Mouse (Mus musculus) heart, embryonic 12.5 days (tissue): ENCODE measurements around the gene Dop1a. TPM values are rescaled to one million over a fixed set of nuclear protein-coding genes. Genes with fewer than 3 reads are reported as not detected.

Source experiments
- ATAC-seq: fragments of 200-750 bp; cut with Nextera tagmentation; 2 replicates; pipeline ENCODE4 v1.8.0; 2017; ENCODE audit warnings: moderate TSS enrichment, moderate library complexity; ENCODE audit not compliant: insufficient number of reproducible peaks, low FRiP score
- H3K27ac ChIP-seq: fragments of 300-500 bp; sonication (generic); 2 replicates; pipeline ENCODE4 v1.5.1; 2016; ENCODE audit warnings: mild to moderate bottlenecking, moderate library complexity; ENCODE audit not compliant: poor library complexity, severe bottlenecking
- H3K27me3 ChIP-seq: fragments of 300-500 bp; sonication (generic); replicated peaks from 2 replicates; pipeline ENCODE4 v1.6.1; 2016; ENCODE audit warnings: mild to moderate bottlenecking, moderate library complexity
- H3K36me3 ChIP-seq: fragments of 300-500 bp; sonication (generic); 2 replicates; pipeline ENCODE4 v1.6.1; 2016; ENCODE audit warnings: mild to moderate bottlenecking, moderate library complexity
- H3K4me1 ChIP-seq: fragments of 300-500 bp; sonication (generic); replicated peaks from 2 replicates; pipeline ENCODE4 v1.6.1; 2016; ENCODE audit warnings: mild to moderate bottlenecking
- H3K4me2 ChIP-seq: fragments of 300-500 bp; sonication (generic); 2 replicates; pipeline ENCODE4 v1.6.1; 2016; ENCODE audit warnings: mild to moderate bottlenecking, moderate library complexity
- H3K4me3 ChIP-seq: fragments of 300-500 bp; sonication (generic); 2 replicates; pipeline ENCODE4 v1.5.1; 2016; ENCODE audit warnings: mild to moderate bottlenecking
- H3K9ac ChIP-seq: fragments of 300-500 bp; sonication (generic); 2 replicates; pipeline ENCODE4 v1.6.1; 2016; ENCODE audit warnings: mild to moderate bottlenecking, moderate library complexity
- H3K9me3 ChIP-seq: fragments of 300-500 bp; sonication (generic); replicated peaks from 2 replicates; pipeline ENCODE4 v1.6.1; 2016; ENCODE audit warnings: mild to moderate bottlenecking, moderate library complexity
- WGBS: fragments of 180-500 bp; shearing (Covaris S2); methylation state at CpG from one replicate; pipeline ENCODE4 v1.1.7; 2016; 5-methylcytosine and 5-hydroxymethylcytosine counted together
- polyA plus RNA-seq: library from polyadenylated mRNA; unstranded; fragments of >200 nt; fragmentation: Nextera tagmentation; extraction: Ambion mirVana; gene quantifications from 2 replicates; pipeline ENCODE4 v1.2.1, GENCODE M21; 2016

Gene Dop1a
- polyA plus RNA-seq, 1 experiment from 2014 or later, result 13.0 TPM

DNA sequence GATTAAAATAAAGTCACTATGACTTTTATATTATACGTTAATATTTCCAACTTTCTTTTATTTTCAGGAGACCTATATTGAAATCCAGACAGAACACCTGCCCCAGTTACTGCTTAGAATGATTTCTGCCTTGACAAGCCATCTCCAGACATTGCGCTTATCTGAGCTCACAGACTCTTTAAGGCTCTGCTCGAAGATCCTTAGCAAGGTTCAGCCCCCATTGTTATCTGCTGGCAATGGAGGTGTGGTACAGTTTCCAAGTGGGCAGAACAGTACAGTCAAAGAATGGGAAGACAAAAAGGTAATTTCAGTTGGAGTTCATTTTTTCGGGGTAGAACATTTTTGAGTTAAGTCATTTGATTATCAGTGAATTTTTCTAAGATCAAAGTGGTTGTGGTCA is 40.5 kb downstream of the Dop1a start:
- no peak for ATAC-seq
- no peaks in the 10 kb centered on the region for H3K9me3 ChIP-seq
- H3K36me3 ChIP-seq, result peaks cover 12% of the 10 kb centered on the region
- 79% methylated on average over 4 of the region's 4 CpGs for WGBS
- no peak overlapping the region for H3K4me2 ChIP-seq
- no peak overlapping the region for H3K4me3 ChIP-seq
- H3K4me1 ChIP-seq, result no peaks in the 10 kb centered on the region
- no peak overlapping the region for H3K9ac ChIP-seq
- no peak overlapping the region for H3K27ac ChIP-seq
- no peaks in the 10 kb centered on the region for H3K27me3 ChIP-seq

DNA sequence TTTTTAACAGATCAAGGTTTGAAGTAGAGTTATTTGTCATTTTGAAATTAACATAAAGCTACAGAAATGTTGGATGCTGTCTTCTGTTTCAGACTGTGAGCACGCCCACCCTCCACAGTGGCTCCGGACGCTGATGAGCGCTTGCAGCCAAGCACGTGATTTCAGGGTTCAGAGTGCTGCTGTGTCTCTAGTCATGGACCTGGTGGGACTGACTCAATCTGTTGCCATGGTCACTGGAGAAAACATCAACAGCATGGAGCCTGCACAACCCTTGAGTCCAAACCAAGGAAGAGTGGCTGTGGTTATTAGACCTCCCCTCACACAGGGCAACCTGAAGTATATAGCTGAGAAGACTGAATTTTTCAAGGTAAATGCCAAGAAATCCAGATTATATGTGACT is 46.8 kb downstream of the Dop1a start:
- Histone ChIP-seq H3K36me3 (peaks cover 36% of the 10 kb centered on the region), H3K4me1 (0 out of 2 replicates have a peak, but pooled peaks cover 3% of the 10 kb centered on the region), H3K9ac (no peak overlapping the region), H3K4me2 (no peak overlapping the region), H3K9me3 (no peaks in the 10 kb centered on the region), H3K27ac (no peak overlapping the region), H3K27me3 (no peaks in the 10 kb centered on the region), H3K4me3 (no peak overlapping the region)
- WGBS, result 67% methylated on average over 5 of the region's 5 CpGs
- ATAC-seq, result no peak

DNA sequence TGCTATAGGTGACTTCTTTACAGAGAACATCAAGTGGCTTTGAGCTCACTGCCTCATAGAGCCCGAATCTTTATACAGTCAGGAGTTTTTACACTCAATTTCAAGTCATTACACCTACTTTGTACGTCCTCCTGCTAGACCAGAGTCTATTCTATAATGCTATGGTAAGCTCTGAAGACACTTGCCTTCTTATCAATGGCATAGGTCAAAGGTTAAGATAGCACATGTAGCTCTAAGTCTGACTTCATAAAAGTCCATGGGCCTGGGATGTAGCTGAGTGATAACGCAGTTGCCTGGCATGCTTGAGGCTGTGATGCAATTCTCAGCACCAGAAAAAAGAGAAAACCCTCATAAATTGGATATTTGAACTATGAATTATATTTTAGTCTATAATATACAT is 47.4 kb downstream of the Dop1a start:
- Histone ChIP-seq H3K4me3 (no peak overlapping the region), H3K36me3 (peaks cover 36% of the 10 kb centered on the region), H3K9me3 (no peaks in the 10 kb centered on the region), H3K27me3 (no peaks in the 10 kb centered on the region), H3K4me2 (no peak overlapping the region), H3K9ac (no peak overlapping the region), H3K4me1 (0 out of 2 replicates have a peak, but pooled peaks cover 3% of the 10 kb centered on the region), H3K27ac (no peak overlapping the region)
- WGBS, result 62% methylated on average over 3 of the region's 3 CpGs
- no peak for ATAC-seq

DNA sequence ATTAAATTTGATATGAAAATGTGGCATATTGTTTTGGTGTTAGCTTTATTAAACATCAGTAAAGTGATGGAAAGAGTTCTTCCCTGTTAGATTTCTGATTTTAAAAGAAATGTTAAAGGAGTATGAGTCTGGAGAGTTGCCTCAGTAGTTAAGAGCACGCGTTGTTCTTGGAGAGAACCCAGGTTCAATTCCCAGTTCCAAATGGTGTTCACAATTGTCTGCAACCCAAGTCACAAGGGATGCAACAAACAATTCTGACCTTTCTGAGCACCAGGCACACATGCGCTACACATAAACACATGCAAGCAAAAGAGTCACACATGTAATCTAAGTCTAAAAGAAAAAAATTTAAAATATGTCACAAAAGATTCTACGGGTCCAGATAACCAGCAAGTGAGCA is 47.8 kb downstream of the Dop1a start:
- no peak overlapping the region for H3K27ac ChIP-seq
- H3K9ac ChIP-seq, result no peak overlapping the region
- peaks cover 36% of the 10 kb centered on the region for H3K36me3 ChIP-seq
- H3K4me2 ChIP-seq, result no peak overlapping the region
- H3K27me3 ChIP-seq, result no peaks in the 10 kb centered on the region
- 91% methylated on average over 4 of the region's 4 CpGs for WGBS
- H3K9me3 ChIP-seq, result no peaks in the 10 kb centered on the region
- no peak for ATAC-seq
- 0 out of 2 replicates have a peak, but pooled peaks cover 3% of the 10 kb centered on the region for H3K4me1 ChIP-seq
- no peak overlapping the region for H3K4me3 ChIP-seq

DNA sequence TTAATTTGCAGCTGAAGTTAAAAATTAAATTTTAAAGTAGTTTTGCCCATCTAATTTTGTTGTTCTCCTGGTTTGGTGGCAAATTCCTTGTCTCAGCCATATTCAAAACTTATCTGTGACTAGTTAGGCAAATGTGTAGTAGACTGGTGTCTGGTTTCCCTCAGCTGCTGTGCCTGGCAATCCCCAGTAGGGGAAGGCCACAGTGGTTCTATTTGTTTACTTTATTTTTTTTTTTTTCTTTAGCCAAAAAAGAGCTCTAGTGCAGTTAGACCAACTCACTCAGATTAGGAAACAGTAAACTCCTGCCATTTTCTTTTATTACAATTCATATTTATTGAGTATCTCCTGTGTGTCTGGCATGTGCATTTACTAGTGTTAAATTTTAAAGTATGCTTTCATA is 55.4 kb downstream of the Dop1a start:
- H3K9ac ChIP-seq, result no peak overlapping the region
- no peaks in the 10 kb centered on the region for H3K9me3 ChIP-seq
- no peak for ATAC-seq
- H3K36me3 ChIP-seq, result peaks cover 22% of the 10 kb centered on the region
- no peak overlapping the region for H3K27ac ChIP-seq
- H3K4me1 ChIP-seq, result peaks cover 5% of the 10 kb centered on the region; the same call in 1 of the 2 replicates
- H3K4me2 ChIP-seq, result no peak overlapping the region
- H3K4me3 ChIP-seq, result no peak overlapping the region
- H3K27me3 ChIP-seq, result no peaks in the 10 kb centered on the region

DNA sequence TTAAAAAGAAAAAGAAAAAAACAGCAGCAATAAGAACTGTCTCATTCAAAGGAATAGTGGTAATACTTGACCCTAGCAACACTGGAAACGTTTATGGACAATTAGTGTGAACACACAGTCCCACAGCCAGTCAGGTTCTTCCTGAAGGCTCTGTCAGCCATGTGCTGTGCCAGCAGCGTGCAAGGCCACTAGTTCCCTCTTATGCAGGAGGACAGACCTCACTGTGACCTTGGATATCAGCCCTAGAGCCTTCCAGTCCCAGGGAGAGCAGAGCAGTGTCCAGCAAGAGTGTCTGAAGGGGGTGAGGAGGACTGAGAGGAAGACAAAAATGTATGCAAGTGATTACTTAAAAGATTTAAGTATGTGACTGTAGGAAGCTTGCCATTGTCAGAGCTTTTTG is 58.6 kb downstream of the Dop1a start:
- no peak overlapping the region for H3K4me2 ChIP-seq
- H3K27me3 ChIP-seq, result no peaks in the 10 kb centered on the region
- no peak overlapping the region for H3K4me3 ChIP-seq
- H3K27ac ChIP-seq, result no peak overlapping the region
- peaks cover 30% of the 10 kb centered on the region for H3K36me3 ChIP-seq
- no peak for ATAC-seq
- H3K9me3 ChIP-seq, result no peaks in the 10 kb centered on the region
- no peak overlapping the region for H3K9ac ChIP-seq
- peaks cover 6% of the 10 kb centered on the region; the same call in 1 of the 2 replicates for H3K4me1 ChIP-seq
- 39% methylated on average over 2 of the region's 2 CpGs for WGBS

DNA sequence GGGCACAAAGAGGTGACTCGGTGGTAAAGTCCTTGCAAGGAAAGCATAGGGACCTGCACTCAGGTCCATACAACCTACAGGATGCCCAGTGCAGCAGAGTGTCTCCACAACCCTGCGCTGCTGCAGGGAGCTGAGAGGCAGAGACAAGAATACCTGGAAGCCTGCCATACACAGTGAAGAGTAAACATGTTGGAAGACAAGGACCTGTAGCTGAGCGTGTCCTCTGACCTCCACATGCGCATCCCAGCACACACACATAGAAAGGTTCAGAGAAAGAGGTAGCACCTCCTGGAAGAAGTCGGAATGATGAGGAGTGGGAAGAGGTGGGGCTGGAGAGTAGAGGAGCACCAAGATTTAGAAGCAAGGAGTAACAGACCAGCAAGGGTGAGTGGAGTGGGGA is 67.1 kb downstream of the Dop1a start:
- H3K27me3 ChIP-seq, result no peaks in the 10 kb centered on the region
- H3K4me2 ChIP-seq, result no peak overlapping the region
- no peak for ATAC-seq
- WGBS, result 80% methylated on average over 5 of the region's 5 CpGs
- no peak overlapping the region for H3K27ac ChIP-seq
- H3K36me3 ChIP-seq, result peaks cover 29% of the 10 kb centered on the region
- H3K9me3 ChIP-seq, result no peaks in the 10 kb centered on the region
- H3K9ac ChIP-seq, result no peak overlapping the region
- H3K4me3 ChIP-seq, result no peak overlapping the region
- no peaks in the 10 kb centered on the region for H3K4me1 ChIP-seq

DNA sequence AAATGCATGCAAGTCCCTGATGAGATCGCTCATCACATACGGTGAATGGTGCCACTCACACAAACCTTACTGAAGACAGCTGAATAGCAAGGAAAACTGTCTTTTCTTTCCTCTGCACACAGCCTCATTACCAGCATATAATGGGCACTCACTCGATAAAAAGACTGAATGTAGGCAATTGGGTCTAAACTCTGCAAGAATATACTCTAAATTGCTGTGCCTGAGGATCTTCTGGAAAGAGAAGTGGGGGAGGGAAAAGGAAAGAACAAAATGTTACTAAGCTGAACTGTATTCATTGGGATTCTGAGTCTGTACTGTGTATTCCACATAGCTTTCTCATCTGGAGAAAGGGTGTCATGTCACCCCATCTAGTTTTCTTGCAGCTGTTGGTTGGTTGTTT is 76.5 kb downstream of the Dop1a start:
- 91% methylated on average over 3 of the region's 3 CpGs for WGBS
- Histone ChIP-seq H3K36me3 (peaks cover 55% of the 10 kb centered on the region), H3K27me3 (no peaks in the 10 kb centered on the region), H3K9ac (no peak overlapping the region), H3K4me1 (no peaks in the 10 kb centered on the region), H3K4me2 (no peak overlapping the region), H3K9me3 (no peaks in the 10 kb centered on the region), H3K4me3 (no peak overlapping the region), H3K27ac (no peak overlapping the region)
- no peak for ATAC-seq

DNA sequence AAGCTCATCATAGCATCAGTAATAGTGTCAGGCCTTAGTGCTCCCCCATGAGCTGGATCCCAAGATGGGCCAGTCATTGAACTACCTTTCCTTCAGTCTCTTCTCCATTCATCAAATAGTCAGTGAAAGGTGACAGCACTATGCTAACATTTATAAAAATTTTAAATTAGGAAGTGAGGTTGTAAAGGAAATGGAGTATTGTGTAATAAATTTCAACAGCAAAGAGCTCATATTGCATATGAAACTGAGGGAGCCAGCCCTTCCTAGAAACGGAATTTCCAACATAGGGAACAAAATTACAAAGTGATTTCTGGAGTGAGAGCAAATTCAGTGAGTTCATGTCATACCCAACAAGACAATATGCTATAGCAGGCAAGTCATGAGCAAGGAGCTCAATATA is 77.6 kb downstream of the Dop1a start:
- ATAC-seq, result no peak
- no peak overlapping the region for H3K4me3 ChIP-seq
- H3K4me2 ChIP-seq, result no peak overlapping the region
- H3K9me3 ChIP-seq, result no peaks in the 10 kb centered on the region
- H3K36me3 ChIP-seq, result peaks cover 64% of the 10 kb centered on the region
- H3K27me3 ChIP-seq, result no peaks in the 10 kb centered on the region
- no peaks in the 10 kb centered on the region for H3K4me1 ChIP-seq
- H3K27ac ChIP-seq, result no peak overlapping the region
- no peak overlapping the region for H3K9ac ChIP-seq
- 61% methylated on average over 1 of the region's 1 CpGs for WGBS

DNA sequence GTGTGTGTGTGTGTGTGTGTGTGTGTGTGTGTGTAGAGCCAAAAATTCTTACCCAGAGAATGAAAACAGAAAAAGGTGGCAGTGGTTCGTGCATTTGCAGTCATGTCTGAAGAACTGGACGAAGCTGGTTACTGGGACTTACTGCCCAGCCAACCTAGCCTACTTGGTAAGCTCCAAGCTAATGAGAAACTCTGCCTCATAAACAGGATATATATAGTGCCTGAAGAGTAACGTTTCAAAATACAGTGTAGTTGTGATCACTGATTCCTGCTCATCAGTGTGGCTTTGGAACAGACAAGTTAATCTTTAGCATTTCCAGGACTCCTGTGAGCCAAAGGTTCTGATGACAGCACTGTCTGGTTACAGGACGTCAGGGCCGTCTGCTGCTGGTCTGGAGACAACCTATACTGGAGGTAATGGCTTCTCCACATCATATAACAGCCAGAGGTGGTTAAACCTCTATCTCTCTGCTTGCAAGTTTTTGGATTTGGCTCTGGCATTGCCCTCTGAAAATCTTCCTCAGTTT is 82.7 kb downstream of the Dop1a start:
- H3K4me2 ChIP-seq, result no peak overlapping the region
- 80% methylated on average over 5 of the region's 5 CpGs for WGBS
- H3K4me1 ChIP-seq, result no peaks in the 10 kb centered on the region
- no peaks in the 10 kb centered on the region for H3K27me3 ChIP-seq
- H3K9ac ChIP-seq, result no peak overlapping the region
- H3K27ac ChIP-seq, result no peak overlapping the region
- no peak for ATAC-seq
- H3K4me3 ChIP-seq, result no peak overlapping the region
- peaks cover 57% of the 10 kb centered on the region for H3K36me3 ChIP-seq
- H3K9me3 ChIP-seq, result no peaks in the 10 kb centered on the region

DNA sequence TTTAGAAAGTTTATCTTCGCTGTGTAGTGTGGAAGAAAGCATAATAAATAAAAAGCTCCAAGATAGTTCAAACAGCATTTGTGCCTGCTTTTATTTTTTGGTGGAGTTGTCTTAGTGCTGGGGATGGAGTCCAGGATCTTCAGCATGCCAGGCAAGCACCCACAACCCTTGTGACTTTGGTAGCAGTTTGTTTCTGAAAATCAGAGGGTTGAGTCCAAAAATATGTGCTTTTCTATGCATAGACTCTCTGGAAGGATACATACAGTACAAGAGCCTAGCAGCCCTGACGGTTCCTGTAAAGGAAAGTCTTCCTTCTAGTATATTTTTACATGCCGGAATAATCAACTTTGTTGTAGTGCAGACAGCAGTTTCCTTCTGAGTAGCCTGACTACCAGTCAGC is 83.8 kb downstream of the Dop1a start:
- 86% methylated on average over 3 of the region's 3 CpGs for WGBS
- Histone ChIP-seq H3K4me2 (no peak overlapping the region), H3K9me3 (no peaks in the 10 kb centered on the region), H3K9ac (no peak overlapping the region), H3K4me3 (no peak overlapping the region), H3K36me3 (peaks cover 59% of the 10 kb centered on the region), H3K4me1 (no peaks in the 10 kb centered on the region), H3K27me3 (no peaks in the 10 kb centered on the region), H3K27ac (no peak overlapping the region)
- ATAC-seq, result no peak

DNA sequence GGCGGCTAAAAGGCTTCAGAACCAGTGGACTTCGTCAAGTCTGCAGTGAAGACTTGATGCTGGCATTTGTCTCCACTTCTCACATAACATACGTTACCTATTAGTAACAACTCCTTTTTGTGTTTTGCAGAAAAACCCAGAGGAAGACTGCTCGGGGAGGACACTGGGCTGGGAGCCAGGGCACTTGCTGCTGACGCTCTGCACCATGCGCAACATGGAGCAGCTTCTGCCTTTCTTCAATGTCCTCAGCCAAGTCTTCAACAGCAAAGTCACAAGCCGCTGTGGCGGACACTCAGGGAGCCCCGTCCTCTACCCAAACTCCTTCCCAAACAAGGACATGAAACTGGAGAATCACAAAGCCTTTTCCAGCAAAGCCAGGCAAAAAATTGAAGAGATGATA is 86.9 kb downstream of the Dop1a start:
- Histone ChIP-seq H3K9me3 (no peaks in the 10 kb centered on the region), H3K27ac (no peak overlapping the region), H3K4me1 (no peaks in the 10 kb centered on the region), H3K9ac (no peak overlapping the region), H3K27me3 (no peaks in the 10 kb centered on the region), H3K4me3 (no peak overlapping the region), H3K36me3 (peaks cover 64% of the 10 kb centered on the region), H3K4me2 (no peak overlapping the region)
- ATAC-seq, result no peak
- 85% methylated on average over 9 of the region's 9 CpGs for WGBS
